ENCODE assay signal across 25 mouse cellular contexts in genomic region chr5:114685986-114686385, GRCm38 (mm10).
"Had no signal": no experiment of that assay in that cellular context is flagged by ENCODE, and none has a peak within 500 bp of the region (broad histone marks: within the 10 kb centered on the region; RNA-seq: fewer than 3 reads in every experiment).

No protein-coding gene starts in this region.

- H3K27ac ChIP-seq: heart, adult 2 months; heart, embryonic 13.5 days; heart, embryonic 15.5 days; hindbrain, embryonic 13.5 days; hindbrain, embryonic 15.5 days; hindbrain, postnatal 0 days; kidney, embryonic 15.5 days; kidney, postnatal 0 days; layer of hippocampus, adult 2 months; left cerebral cortex, adult 2 months; limb, embryonic 10.5 days; limb, embryonic 12.5 days; liver, embryonic 13.5 days; liver, embryonic 15.5 days had no signal

- DNase-seq: gastrocnemius, postnatal 10 days; gastrocnemius, postnatal 25 days; heart, adult 2 months; heart, postnatal 14 days; heart, postnatal 36 days; kidney, adult 11 months; kidney, adult 2 months; kidney, adult 9 months; kidney, postnatal 14 days; kidney, postnatal 4 days; liver; liver, embryonic 13.5 days; liver, postnatal 0 days had no signal

- H3K4me3 ChIP-seq: heart, adult 2 months; heart, embryonic 13.5 days; heart, embryonic 15.5 days; hindbrain, embryonic 13.5 days; hindbrain, embryonic 15.5 days; kidney, embryonic 15.5 days; layer of hippocampus, adult 2 months; left cerebral cortex, adult 2 months; limb, embryonic 10.5 days; limb, embryonic 12.5 days; liver, embryonic 13.5 days; liver, embryonic 15.5 days had no signal
